Mouse (Mus musculus): Measurements from ENCODE around the gene P2rx4.

DNA sequence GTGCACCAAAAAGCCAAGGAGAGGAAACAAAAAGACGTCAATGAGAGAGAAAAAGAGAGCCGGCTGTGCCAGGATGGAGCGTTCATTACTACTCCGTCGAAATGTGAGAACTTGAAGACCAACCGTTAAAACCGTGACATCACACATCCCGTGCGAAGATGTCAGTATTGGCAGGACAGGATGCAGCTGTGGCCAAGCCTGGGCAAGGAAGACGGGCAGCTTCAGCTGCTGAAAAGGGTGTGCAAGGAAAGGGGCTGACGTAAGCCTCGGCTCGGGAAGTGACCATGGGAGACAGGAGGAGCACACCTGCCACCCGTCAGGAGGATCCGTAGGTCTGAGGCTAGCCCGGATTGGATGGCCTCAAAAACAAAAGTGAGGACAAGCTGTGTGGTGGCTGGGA, 47.1 kb downstream of the P2rx4 start:
- TF ChIP-seq GATA1 (IDR thresholded peaks at IDR 0.05; ENCODE audit: low read length) (no peak), TAL1 (IDR thresholded peaks at IDR 0.05; ENCODE audit: low read length) (no peak)
